Mouse (Mus musculus): ENCODE measurements at regions not wholly inside any gene's neighbourhood (a gene's known extent, or its start where the extent isn't known, plus 50 kb on each side); places are given as distances from the start of the nearest gene placed in this dataset.

- no peaks in the 10 kb centered on the region for H3K36me3 ChIP-seq (ENCODE audit: insufficient read depth, low read length)
- H3K9me3 ChIP-seq (ENCODE audit: low read length) = no peaks in the 10 kb centered on the region
- 74% methylated on average over 6 of the region's 6 CpGs for WGBS
- no peak for ATAC-seq (ENCODE audit: low FRiP score, low TSS enrichment)
- no peak overlapping the region for H3K9ac ChIP-seq (replicated peaks; ENCODE audit: low read length)
- no peaks in the 10 kb centered on the region for H3K27me3 ChIP-seq (ENCODE audit: insufficient read depth, low read length)
- no peak overlapping the region for H3K4me2 ChIP-seq (replicated peaks; ENCODE audit: low read depth, low read length)
- H3K4me3 ChIP-seq (ENCODE audit: low read length) = no peak overlapping the region
- no peak overlapping the region for H3K27ac ChIP-seq (ENCODE audit: low read length)
- H3K4me1 ChIP-seq (ENCODE audit: insufficient read depth, low read length) = no peaks in the 10 kb centered on the region
These were observed 106.9 kb upstream of the Gk2 start for GRCm38 (mm10) chr5:97563724-97564123.

- 77% methylated on average over 6 of the region's 6 CpGs for WGBS
These were observed 97.5 kb upstream of the Gk2 start for GRCm38 (mm10) chr5:97554274-97554673.

GRCm38 (mm10) chr5:97553122-97553521 is 96.3 kb upstream of the Gk2 start:
- no peak overlapping the region for H3K9ac ChIP-seq (replicated peaks; ENCODE audit: low read length)
- no peaks in the 10 kb centered on the region for H3K36me3 ChIP-seq (ENCODE audit: insufficient read depth, low read length)
- ATAC-seq (ENCODE audit: low FRiP score, low TSS enrichment) = no peak
- H3K27ac ChIP-seq (ENCODE audit: low read length) = no peak overlapping the region
- H3K4me1 ChIP-seq (ENCODE audit: insufficient read depth, low read length) = no peaks in the 10 kb centered on the region
- no peak overlapping the region for H3K4me2 ChIP-seq (replicated peaks; ENCODE audit: low read depth, low read length)
- peaks cover 5% of the 10 kb centered on the region; the same call in 1 of the 2 replicates for H3K9me3 ChIP-seq (ENCODE audit: low read length)
- 57% methylated on average over 3 of the region's 3 CpGs for WGBS
- no peak overlapping the region for H3K4me3 ChIP-seq (ENCODE audit: low read length)
- H3K27me3 ChIP-seq (ENCODE audit: insufficient read depth, low read length) = no peaks in the 10 kb centered on the region

More at GRCm38 (mm10) chr5:97554274-97554673, 97.5 kb upstream of the Gk2 start:
- H3K4me1 ChIP-seq (ENCODE audit: insufficient read depth, low read length) = no peaks in the 10 kb centered on the region
- peaks cover 5% of the 10 kb centered on the region; the same call in 1 of the 2 replicates for H3K9me3 ChIP-seq (ENCODE audit: low read length)
- H3K36me3 ChIP-seq (ENCODE audit: insufficient read depth, low read length) = no peaks in the 10 kb centered on the region
- H3K4me2 ChIP-seq (replicated peaks; ENCODE audit: low read depth, low read length) = no peak overlapping the region
- H3K9ac ChIP-seq (replicated peaks; ENCODE audit: low read length) = no peak overlapping the region
- H3K27ac ChIP-seq (ENCODE audit: low read length) = no peak overlapping the region
- no peak for ATAC-seq (ENCODE audit: low FRiP score, low TSS enrichment)
- H3K27me3 ChIP-seq (ENCODE audit: insufficient read depth, low read length) = no peaks in the 10 kb centered on the region
- no peak overlapping the region for H3K4me3 ChIP-seq (ENCODE audit: low read length)

- Histone ChIP-seq H3K36me3 (ENCODE audit: insufficient read depth, low read length) (no peaks in the 10 kb centered on the region), H3K4me1 (ENCODE audit: insufficient read depth, low read length) (no peaks in the 10 kb centered on the region), H3K27ac (ENCODE audit: low read length) (no peak overlapping the region), H3K9me3 (ENCODE audit: low read length) (no peaks in the 10 kb centered on the region), H3K27me3 (ENCODE audit: insufficient read depth, low read length) (no peaks in the 10 kb centered on the region), H3K4me2 (replicated peaks; ENCODE audit: low read depth, low read length) (no peak overlapping the region), H3K4me3 (ENCODE audit: low read length) (no peak overlapping the region), H3K9ac (replicated peaks; ENCODE audit: low read length) (no peak overlapping the region)
- WGBS = 14% methylated on average over 3 of the region's 3 CpGs
- ATAC-seq (ENCODE audit: low FRiP score, low TSS enrichment) = no peak
These were observed 80.9 kb upstream of the Gk2 start for GRCm38 (mm10) chr5:97537492-97538257.

DNA sequence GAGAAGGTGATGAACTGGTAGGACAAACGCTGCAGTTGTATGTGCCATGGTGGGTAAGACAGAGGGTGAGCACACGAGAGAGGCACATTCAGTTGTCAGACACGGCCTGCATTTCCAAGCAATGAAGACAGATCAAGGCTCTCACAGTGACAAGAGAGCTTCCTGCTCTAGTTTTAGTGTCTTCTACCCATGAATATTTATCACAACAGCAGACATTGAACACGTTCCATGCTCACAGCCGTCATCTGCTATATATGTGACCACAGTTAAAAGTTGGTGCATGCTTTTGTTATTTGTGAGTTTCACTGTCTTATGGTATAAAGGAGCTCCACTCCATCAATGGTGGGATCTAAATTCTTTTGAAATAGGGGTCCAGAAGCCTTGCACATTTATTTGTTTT is 76.9 kb upstream of the Gk2 start:
- H3K4me3 ChIP-seq (ENCODE audit: low read length) = no peak overlapping the region
- H3K9ac ChIP-seq (replicated peaks; ENCODE audit: low read length) = no peak overlapping the region
- H3K27ac ChIP-seq (ENCODE audit: low read length) = no peak overlapping the region
- no peaks in the 10 kb centered on the region for H3K36me3 ChIP-seq (ENCODE audit: insufficient read depth, low read length)
- no peak overlapping the region for H3K4me2 ChIP-seq (replicated peaks; ENCODE audit: low read depth, low read length)
- H3K9me3 ChIP-seq (ENCODE audit: low read length) = no peaks in the 10 kb centered on the region
- H3K27me3 ChIP-seq (ENCODE audit: insufficient read depth, low read length) = no peaks in the 10 kb centered on the region
- 75% methylated on average over 5 of the region's 5 CpGs for WGBS
- H3K4me1 ChIP-seq (ENCODE audit: insufficient read depth, low read length) = no peaks in the 10 kb centered on the region
- ATAC-seq (ENCODE audit: low FRiP score, low TSS enrichment) = no peak

GRCm38 (mm10) chr5:97527555-97527954 is 70.7 kb upstream of the Gk2 start:
- no peaks in the 10 kb centered on the region for H3K36me3 ChIP-seq (ENCODE audit: insufficient read depth, low read length)
- no peak overlapping the region for H3K4me3 ChIP-seq (ENCODE audit: low read length)
- H3K9me3 ChIP-seq (ENCODE audit: low read length) = no peaks in the 10 kb centered on the region
- no peak overlapping the region for H3K9ac ChIP-seq (replicated peaks; ENCODE audit: low read length)
- no peaks in the 10 kb centered on the region for H3K27me3 ChIP-seq (ENCODE audit: insufficient read depth, low read length)
- no peaks in the 10 kb centered on the region for H3K4me1 ChIP-seq (ENCODE audit: insufficient read depth, low read length)
- no peak overlapping the region for H3K27ac ChIP-seq (ENCODE audit: low read length)
- WGBS = 78% methylated on average over 5 of the region's 5 CpGs
- H3K4me2 ChIP-seq (replicated peaks; ENCODE audit: low read depth, low read length) = no peak overlapping the region
- ATAC-seq (ENCODE audit: low FRiP score, low TSS enrichment) = no peak

Measured in kidney, embryonic 16.5 days (tissue).